Mouse (Mus musculus) limb, embryonic 12.5 days (tissue): ENCODE results near the gene Myo18b. TPM values are rescaled to one million over a fixed set of nuclear protein-coding genes. Genes with fewer than 3 reads are reported as not detected.

Experiments used
- ATAC-seq: fragments of 200-750 bp; cut with Nextera tagmentation; 2 replicates; pipeline ENCODE4 v1.8.0; 2017; ENCODE audit warnings: low read depth, moderate TSS enrichment; ENCODE audit not compliant: insufficient number of reproducible peaks, insufficient read depth, low FRiP score, low TSS enrichment
- H3K27ac ChIP-seq: fragments of 300-500 bp; sonication (generic); 2 replicates; pipeline ENCODE4 v1.5.1; 2016; ENCODE audit warnings: mild to moderate bottlenecking, moderate library complexity
- H3K27me3 ChIP-seq: fragments of 300-500 bp; sonication (generic); 2 replicates; pipeline ENCODE4 v1.6.1; 2016; ENCODE audit warnings: mild to moderate bottlenecking, moderate library complexity
- H3K36me3 ChIP-seq: fragments of 300-500 bp; sonication (generic); 2 replicates; pipeline ENCODE4 v1.6.1; 2016; ENCODE audit warnings: mild to moderate bottlenecking, moderate library complexity
- H3K4me1 ChIP-seq: fragments of 300-500 bp; sonication (generic); replicated peaks from 2 replicates; pipeline ENCODE4 v1.6.1; 2016
- H3K4me2 ChIP-seq: fragments of 300-500 bp; sonication (generic); 2 replicates; pipeline ENCODE4 v1.6.1; 2016; ENCODE audit warnings: mild to moderate bottlenecking, moderate library complexity
- H3K4me3 ChIP-seq: fragments of 300-500 bp; sonication (generic); replicated peaks from 2 replicates; pipeline ENCODE4 v1.5.1; 2016; ENCODE audit warnings: mild to moderate bottlenecking
- H3K9ac ChIP-seq: fragments of 300-500 bp; sonication (generic); replicated peaks from 2 replicates; pipeline ENCODE4 v1.6.1; 2016; ENCODE audit warnings: mild to moderate bottlenecking, moderate library complexity
- H3K9me3 ChIP-seq: fragments of 300-500 bp; sonication (generic); 2 replicates; pipeline ENCODE4 v1.6.1; 2016; ENCODE audit warnings: mild to moderate bottlenecking, moderate library complexity
- WGBS: fragments of 180-500 bp; shearing (Covaris S2); methylation state at CpG from one replicate; pipeline ENCODE4 v1.1.7; 2016; 5-methylcytosine and 5-hydroxymethylcytosine counted together
- polyA plus RNA-seq: library from polyadenylated mRNA; unstranded; fragments of >200 nt; fragmentation: Nextera tagmentation; extraction: Ambion mirVana; gene quantifications from 2 replicates; pipeline ENCODE4 v1.2.1, GENCODE M21; 2016

Gene Myo18b
- polyA plus RNA-seq, 1 experiment from 2014 or later: 1.5 TPM

DNA sequence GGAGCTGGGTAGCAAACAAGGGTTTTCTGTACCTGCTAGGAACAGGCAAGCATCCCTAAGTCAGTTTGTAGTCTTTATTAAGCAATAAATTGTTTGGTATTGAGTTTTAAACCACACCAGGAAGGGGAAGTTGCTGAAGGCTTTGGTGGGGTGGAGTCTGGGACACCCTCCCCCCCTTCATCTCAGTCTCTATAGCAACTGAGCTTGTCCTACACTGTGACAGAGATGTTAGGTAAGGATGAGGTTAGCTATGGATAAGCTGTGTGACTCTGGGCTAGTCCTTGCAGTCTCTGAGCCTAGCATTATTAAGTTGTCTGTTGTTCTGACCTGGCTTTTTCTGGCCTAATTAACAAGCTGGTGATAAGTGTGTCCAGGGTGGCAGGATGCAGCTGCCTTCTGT, 254.4 kb downstream of the Myo18b start:
- Histone ChIP-seq H3K9me3 (no peaks in the 10 kb centered on the region), H3K27ac (no peak overlapping the region), H3K9ac (no peak overlapping the region), H3K36me3 (no peaks in the 10 kb centered on the region), H3K4me2 (no peak overlapping the region), H3K4me3 (no peak overlapping the region), H3K27me3 (peaks cover 27% of the 10 kb centered on the region; the same call in 1 of the 2 replicates), H3K4me1 (peaks cover 14% of the 10 kb centered on the region; the same call in 1 of the 2 replicates)
- ATAC-seq: no peak

- Histone ChIP-seq H3K4me3 (no peak overlapping the region; the same call in 1 of the 2 replicates), H3K27me3 (peaks cover 27% of the 10 kb centered on the region; the same call in 1 of the 2 replicates), H3K27ac (no peak overlapping the region), H3K9ac (no peak overlapping the region), H3K36me3 (no peaks in the 10 kb centered on the region), H3K4me1 (peaks cover 14% of the 10 kb centered on the region; the same call in 1 of the 2 replicates), H3K9me3 (no peaks in the 10 kb centered on the region), H3K4me2 (peak overlapping the region; percentile 30)
- no peak for ATAC-seq
- WGBS: 16% methylated on average over 20 of the region's 20 CpGs
Measured at GRCm38 (mm10) chr5:112641131-112641530, 255.0 kb downstream of the Myo18b start.

DNA sequence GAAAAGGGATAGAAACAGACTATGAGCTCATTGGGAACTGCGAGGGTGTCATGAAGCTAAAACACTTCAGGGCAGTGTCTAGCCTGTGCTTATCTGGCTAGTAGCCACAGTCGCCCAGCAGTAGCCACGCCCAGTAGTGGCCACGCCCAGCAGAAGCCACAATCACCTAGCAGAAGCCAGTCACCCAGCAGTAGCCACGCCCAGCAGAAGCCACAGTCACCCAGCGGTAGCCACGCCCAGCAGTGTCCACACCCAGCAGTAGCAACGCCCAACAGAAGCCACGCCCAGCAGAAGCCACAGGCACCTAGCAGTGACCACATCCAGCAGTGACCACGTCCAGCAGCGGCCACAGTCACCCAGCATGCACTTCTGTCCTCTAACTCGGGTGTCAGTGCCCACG, 255.5 kb downstream of the Myo18b start:
- peak overlapping the region; percentile 30 for H3K4me2 ChIP-seq
- H3K27ac ChIP-seq: no peak overlapping the region
- no peak overlapping the region for H3K9ac ChIP-seq
- H3K36me3 ChIP-seq: no peaks in the 10 kb centered on the region
- WGBS: 18% methylated on average over 13 of the region's 13 CpGs
- no peaks in the 10 kb centered on the region for H3K9me3 ChIP-seq
- peaks cover 14% of the 10 kb centered on the region; the same call in 1 of the 2 replicates for H3K4me1 ChIP-seq
- peaks cover 27% of the 10 kb centered on the region; the same call in 1 of the 2 replicates for H3K27me3 ChIP-seq
- ATAC-seq: no peak
- H3K4me3 ChIP-seq: no peak overlapping the region; the same call in 1 of the 2 replicates

Other genes with a start within 250 kb of the Myo18b start
- gene Grk3, start 119.4 kb upstream of the Myo18b start, polyA plus RNA-seq: 12.3 and 13.3 TPM in 2 replicates
- gene Crybb2, start 173.8 kb upstream of the Myo18b start, polyA plus RNA-seq: not detected in 2 replicates
- 1.4 TPM in 2 replicates for gene Crybb3, start 185.2 kb upstream of the Myo18b start, polyA plus RNA-seq